Mouse (Mus musculus) megakaryocyte, embryonic 14.5 days (primary cell): ENCODE measurements around the gene Crct1. TPM values are rescaled to one million over a fixed set of nuclear protein-coding genes. Genes with fewer than 3 reads are reported as not detected.

Source experiments
- H3K27me3 ChIP-seq: replicated peaks from 2 replicates; pipeline ENCODE3; 2012; ENCODE audit warnings: inconsistent platforms
- H3K36me3 ChIP-seq: replicated peaks from 2 replicates; pipeline ENCODE3; 2012; ENCODE audit warnings: low read length, inconsistent platforms, mixed read lengths
- H3K4me1 ChIP-seq: 2 replicates; pipeline ENCODE4 v1.6.1; 2012; ENCODE audit warnings: inconsistent platforms
- H3K4me3 ChIP-seq: replicated peaks from 2 replicates; pipeline ENCODE3; 2012; ENCODE audit warnings: moderate library complexity, mild to moderate bottlenecking, inconsistent platforms
- H3K9me3 ChIP-seq: 2 replicates; pipeline ENCODE4 v1.6.1; 2012; ENCODE audit warnings: inconsistent platforms
- FLI1 ChIP-seq: IDR thresholded peaks from 2 replicates; pipeline ENCODE4 v1.6.1; 2012; ENCODE audit warnings: low read length, inconsistent platforms, mixed read lengths
- GATA1 ChIP-seq: IDR thresholded peaks from 3 replicates; pipeline ENCODE4 v1.6.1; 2012; ENCODE audit warnings: mixed read lengths, low read length, inconsistent platforms, borderline replicate concordance
- polyA plus RNA-seq: library from polyadenylated mRNA; stranded (reverse); fragments of >175 nt; gene quantifications from 2 replicates; pipeline ENCODE4 v1.2.3, GENCODE M21; 2012; ENCODE audit warnings: low replicate concordance; ENCODE audit not compliant: insufficient read depth

Gene Crct1
- polyA plus RNA-seq, 1 experiment = not detected

- H3K9me3 ChIP-seq = no peaks in the 10 kb centered on the region
- H3K27me3 ChIP-seq = no peaks in the 10 kb centered on the region
- H3K36me3 ChIP-seq = no peaks in the 10 kb centered on the region
- TF ChIP-seq FLI1 (no peak), GATA1 (no peak)
- H3K4me1 ChIP-seq = no peaks in the 10 kb centered on the region
- peak overlapping the region; percentile 19 for H3K4me3 ChIP-seq
Measured at GRCm38 (mm10) chr3:93002843-93003242, 12.6 kb downstream of the Crct1 start.

- Histone ChIP-seq H3K4me1 (no peaks in the 10 kb centered on the region), H3K27me3 (no peaks in the 10 kb centered on the region), H3K9me3 (no peaks in the 10 kb centered on the region), H3K36me3 (no peaks in the 10 kb centered on the region), H3K4me3 (no peak overlapping the region)
- TF ChIP-seq FLI1 = no peak
- TF ChIP-seq GATA1 = no peak
Measured at GRCm38 (mm10) chr3:93000621-93001020, 14.9 kb downstream of the Crct1 start.

DNA sequence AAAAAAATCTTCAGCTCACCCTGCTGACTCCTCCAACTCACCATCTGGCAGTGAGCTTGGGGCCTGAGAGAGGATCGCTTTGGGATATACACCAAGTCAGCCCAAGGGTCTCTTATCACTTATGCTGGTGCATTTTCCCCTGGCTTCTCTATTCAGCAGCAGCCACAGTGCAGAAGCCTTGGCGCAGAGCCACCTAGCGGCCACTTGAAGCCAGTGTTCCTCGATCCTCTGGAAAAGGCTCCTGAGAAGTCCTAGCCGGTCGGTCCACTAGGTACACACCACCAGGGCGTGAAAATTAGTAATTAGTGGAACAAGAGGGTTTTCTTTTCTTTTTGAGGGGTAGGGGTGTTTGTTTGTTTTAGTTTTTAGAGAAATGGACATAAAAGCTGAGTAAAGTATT is 16.8 kb downstream of the Crct1 start:
- TF ChIP-seq GATA1 (no peak), FLI1 (no peak)
- H3K27me3 ChIP-seq = no peaks in the 10 kb centered on the region

GRCm38 (mm10) chr3:92991926-92992325 is 23.6 kb downstream of the Crct1 start, which contains the start of gene Lce3f:
Gene Lce3f, plus strand, starts transcription at chr3:92992226.
- Histone ChIP-seq H3K36me3 (no peaks in the 10 kb centered on the region), H3K27me3 (no peaks in the 10 kb centered on the region), H3K4me1 (no peaks in the 10 kb centered on the region), H3K9me3 (no peaks in the 10 kb centered on the region), H3K4me3 (no peak within 1 kb of the TSS)
- no peak for TF ChIP-seq FLI1
- TF ChIP-seq GATA1 = no peak

More for the DNA sequence above, 16.8 kb downstream of the Crct1 start:
- Histone ChIP-seq H3K4me3 (no peak overlapping the region), H3K4me1 (no peaks in the 10 kb centered on the region), H3K9me3 (no peaks in the 10 kb centered on the region), H3K36me3 (no peaks in the 10 kb centered on the region)

DNA sequence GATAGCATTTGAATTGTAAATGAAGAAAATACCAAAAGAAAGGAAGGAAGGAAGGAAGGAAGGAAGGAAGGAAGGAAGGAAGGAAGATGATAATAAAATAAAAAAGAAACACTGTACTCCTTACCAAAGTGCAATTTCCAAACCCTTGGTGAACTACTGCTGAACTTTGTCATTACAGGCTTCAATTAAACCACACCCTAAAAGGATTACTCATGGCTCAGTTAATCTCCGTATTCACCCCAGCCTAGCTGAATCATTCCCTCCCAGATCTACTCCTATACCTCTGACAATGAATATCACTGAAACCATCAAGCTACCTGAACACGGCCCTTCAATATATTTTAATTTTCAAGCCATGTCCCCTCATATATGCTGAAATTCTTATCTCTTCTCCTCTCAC is 37.0 kb downstream of the Crct1 start:
- no peaks in the 10 kb centered on the region for H3K4me1 ChIP-seq
- no peak for TF ChIP-seq GATA1
- TF ChIP-seq FLI1 = no peak
- H3K4me3 ChIP-seq = no peak overlapping the region
- H3K36me3 ChIP-seq = no peaks in the 10 kb centered on the region
- H3K9me3 ChIP-seq = no peaks in the 10 kb centered on the region
- H3K27me3 ChIP-seq = no peaks in the 10 kb centered on the region

- no peaks in the 10 kb centered on the region for H3K9me3 ChIP-seq
- H3K36me3 ChIP-seq = no peaks in the 10 kb centered on the region
- H3K4me3 ChIP-seq = no peak within 1 kb of the TSS
- no peaks in the 10 kb centered on the region for H3K4me1 ChIP-seq
- TF ChIP-seq FLI1 (no peak), GATA1 (no peak)
- H3K27me3 ChIP-seq = no peaks in the 10 kb centered on the region
Measured at GRCm38 (mm10) chr3:92966761-92967160, 48.7 kb downstream of the Crct1 start, which contains the start of gene Lce3e. Gene Lce3e, plus strand, starts transcription at chr3:92967061.

Other genes starting within 250 kb of the Crct1 start
- not detected in 2 replicates for gene Lce1i, start 236.8 kb downstream of the Crct1 start, polyA plus RNA-seq
- not detected in 2 replicates for gene Lce1j, start 225.2 kb downstream of the Crct1 start, polyA plus RNA-seq
- gene Lce1k, start 207.8 kb downstream of the Crct1 start, polyA plus RNA-seq = not detected in 2 replicates
- not detected in 2 replicates for gene Kprp, start 188.4 kb downstream of the Crct1 start, polyA plus RNA-seq
- not detected in 2 replicates for gene Lce1l, start 164.4 kb downstream of the Crct1 start, polyA plus RNA-seq
- gene 2310050C09Rik, start 145.5 kb downstream of the Crct1 start, polyA plus RNA-seq = not detected in 2 replicates
- gene Lce3a, start 89.5 kb downstream of the Crct1 start, polyA plus RNA-seq = not detected in 2 replicates
- not detected in 2 replicates for gene Lce3b, start 82.7 kb downstream of the Crct1 start, polyA plus RNA-seq
- gene Lce3c, start 71.2 kb downstream of the Crct1 start, polyA plus RNA-seq = not detected in 2 replicates
- gene Lce3d, start 58.3 kb downstream of the Crct1 start, polyA plus RNA-seq = not detected in 2 replicates
- gene Lce3e, start 48.6 kb downstream of the Crct1 start, polyA plus RNA-seq = not detected in 2 replicates
- gene Lce3f, start 23.5 kb downstream of the Crct1 start, polyA plus RNA-seq = not detected in 2 replicates
- gene Lce1m, start 3.4 kb upstream of the Crct1 start, polyA plus RNA-seq = not detected in 2 replicates
- not detected in 2 replicates for gene Gm4858, start 53.1 kb upstream of the Crct1 start, polyA plus RNA-seq
- not detected in 2 replicates for gene Crnn, start 129.1 kb upstream of the Crct1 start, polyA plus RNA-seq
- not detected in 2 replicates for gene Flg2, start 181.6 kb upstream of the Crct1 start, polyA plus RNA-seq